Mouse (Mus musculus) CH12.LX (cell line): ENCODE measurements around the gene Ntn3.

Experiments
- CHD1 ChIP-seq: IDR thresholded peaks from 2 replicates; pipeline ENCODE4 v1.6.1; 2012; ENCODE audit warnings: low read depth, low read length, improper control_type of control experiment, inconsistent platforms
- CHD2 ChIP-seq: IDR thresholded peaks from 2 replicates; pipeline ENCODE4 v1.6.1; 2011; ENCODE audit warnings: low read length, improper control_type of control experiment
- CTCF ChIP-seq, 2 experiments: IDR thresholded peaks in 1 of 2; conservative IDR thresholded peaks in 1 of 2; 2 replicates each; pipeline ENCODE4 v1.5.1; 2011 to 2012; ENCODE audit warnings: low read depth in 2 of 2, low read length in 2 of 2, improper control_type of control experiment in 1 of 2, inconsistent platforms in 1 of 2, mild to moderate bottlenecking in 1 of 2, moderate library complexity in 1 of 2
- ETS1 ChIP-seq: conservative IDR thresholded peaks from 2 replicates; pipeline ENCODE4 v1.6.1; 2012; ENCODE audit warnings: low read depth, mild to moderate bottlenecking, inconsistent platforms, low read length, improper control_type of control experiment, moderate library complexity
- IRF4 ChIP-seq: IDR thresholded peaks from 2 replicates; pipeline ENCODE4 v1.6.1; 2014; ENCODE audit warnings: low read depth, mild to moderate bottlenecking, inconsistent platforms, low read length, improper control_type of control experiment
- MAFK ChIP-seq: IDR thresholded peaks from 2 replicates; pipeline ENCODE4 v1.6.1; 2011; ENCODE audit warnings: low read length, improper control_type of control experiment; ENCODE audit not compliant: insufficient replicate concordance
- NRF1 ChIP-seq: IDR thresholded peaks from 2 replicates; pipeline ENCODE4 v1.6.1; 2014; ENCODE audit warnings: low read depth, mild to moderate bottlenecking, inconsistent platforms, low read length, improper control_type of control experiment, moderate library complexity
- POLR2A ChIP-seq: IDR thresholded peaks from 2 replicates; pipeline ENCODE4 v1.6.1; 2011; ENCODE audit warnings: low read depth, mild to moderate bottlenecking, improper control_type of control experiment, low read length
- TBP ChIP-seq: conservative IDR thresholded peaks from 2 replicates; pipeline ENCODE4 v1.6.1; 2011; ENCODE audit warnings: low read depth, low read length, improper control_type of control experiment
- TCF12 ChIP-seq: IDR thresholded peaks from 2 replicates; pipeline ENCODE4 v1.6.1; 2014; ENCODE audit warnings: low read depth, mild to moderate bottlenecking, inconsistent platforms, low read length, improper control_type of control experiment
- USF2 ChIP-seq: conservative IDR thresholded peaks from 2 replicates; pipeline ENCODE4 v1.6.1; 2011; ENCODE audit warnings: low read depth, low read length, improper control_type of control experiment
- ZNF384 ChIP-seq: IDR thresholded peaks from 2 replicates; pipeline ENCODE4 v1.6.1; 2012; ENCODE audit warnings: low read depth, low read length, improper control_type of control experiment, inconsistent platforms

- TF ChIP-seq ZNF384: no peak
- no peak for TF ChIP-seq TBP
- TF ChIP-seq POLR2A: no peak
- TF ChIP-seq CHD1: no peak
- no peak for TF ChIP-seq CTCF (conservative IDR thresholded peaks at IDR 0.05 in 1 of 2, IDR thresholded peaks at IDR 0.05 in 1 of 2; ENCODE audit: low read depth in 2 of 2, low read length in 2 of 2)
- TF ChIP-seq USF2: no peak
- TF ChIP-seq TCF12: peak; percentile 18; the same call in 1 of the 2 replicates
- no peak; the same call in 1 of the 2 replicates for TF ChIP-seq IRF4
- no peak for TF ChIP-seq NRF1
- no peak for TF ChIP-seq MAFK
- TF ChIP-seq CHD2: no peak
- 0 out of 2 replicates have a peak, but pooled peaks have one; percentile 23 for TF ChIP-seq ETS1
Observed at GRCm38 (mm10) chr17:24171738-24172137, 37.6 kb downstream of the Ntn3 start.
